Mouse (Mus musculus) adrenal gland, postnatal 4 days (tissue): ENCODE data around the gene Tas2r105. TPM values are rescaled to one million over a fixed set of nuclear protein-coding genes. Genes with fewer than 3 reads are reported as not detected.

Source experiments
- DNase-seq, 2 experiments: peaks; one replicate each; pipeline ENCODE4 v3.0.0; 2021 to 2022; ENCODE audit warnings: low spot score in 2 of 2, mixed read lengths in 2 of 2
- long read RNA-seq, 2 experiments: library from polyadenylated mRNA; stranded (forward); transcript quantifications; one replicate each; pipeline ENCODE4 v2.0.0; 2021
- total RNA-seq, 2 experiments: library from RNA; stranded (reverse); gene quantifications; 2 replicates each; pipeline ENCODE4 v1.2.3; 2021

Gene Tas2r105
- not detected for total RNA-seq
- long read RNA-seq, experiment 1, result 0 reads
- long read RNA-seq, experiment 2, result 0 reads

- DNase-seq, result no peak
Observed at GRCm38 (mm10) chr6:131687395-131687794, at the start of gene Tas2r105. Gene Tas2r105 (minus strand): TSS chr6:131687495.

GRCm38 (mm10) chr6:131712803-131713202 lies 25.5 kb upstream of the Tas2r105 start:
- DNase-seq, result no peak

- DNase-seq, result no peak
Observed at GRCm38 (mm10) chr6:131689963-131690362, 2.7 kb upstream of the Tas2r105 start, which contains the start of gene Tas2r114. Gene Tas2r114 (minus strand): TSS chr6:131690063.

GRCm38 (mm10) chr6:131685644-131686043 lies 1.7 kb downstream of the Tas2r105 start, which contains the start of gene Tas2r104:
Gene Tas2r104 (minus strand): TSS chr6:131685744.
- no peak for DNase-seq

GRCm38 (mm10) chr6:131678786-131679185 lies 8.5 kb downstream of the Tas2r105 start, which contains the start of gene Tas2r106:
Gene Tas2r106 (minus strand): TSS chr6:131678886.
- DNase-seq, result no peak

- no peak for DNase-seq
Observed at GRCm38 (mm10) chr6:131660049-131660448, 27.2 kb downstream of the Tas2r105 start, which contains the start of gene Tas2r107. Gene Tas2r107 (minus strand): TSS chr6:131660149.

Other genes starting within 250 kb of the Tas2r105 start
- not detected for gene 5430401F13Rik, start 201.1 kb downstream of the Tas2r105 start, total RNA-seq
- not detected for gene Gm6619, start 201.1 kb downstream of the Tas2r105 start, total RNA-seq
- not detected for gene Tas2r130, start 56.6 kb downstream of the Tas2r105 start, total RNA-seq
- gene Tas2r107, start 27.3 kb downstream of the Tas2r105 start, total RNA-seq, result not detected
- not detected for gene Tas2r106, start 8.6 kb downstream of the Tas2r105 start, total RNA-seq
- not detected for gene Tas2r104, start 1.8 kb downstream of the Tas2r105 start, total RNA-seq
- gene Tas2r114, start 2.6 kb upstream of the Tas2r105 start, total RNA-seq, result not detected